Mouse (Mus musculus) heart, embryonic 16.5 days (tissue): ENCODE data around the gene Tmem184b. TPM values are rescaled to one million over a fixed set of nuclear protein-coding genes. Genes with fewer than 3 reads are reported as not detected.

Source experiments
- microRNA counts: library from miRNA; unstranded; fragments of <30 nt; microRNA quantifications from one replicate; lab custom pipeline; 2016
- microRNA-seq: library from miRNA; unstranded; fragments of <30 nt; microRNA quantifications from one replicate; pipeline ENCODE4, GENCODE M21; 2017
- polyA plus RNA-seq: library from polyadenylated mRNA; unstranded; fragments of >200 nt; fragmentation: Nextera tagmentation; extraction: Ambion mirVana; gene quantifications from 2 replicates; pipeline ENCODE4 v1.2.1, GENCODE M21; 2015

Gene Tmem184b
- polyA plus RNA-seq, 1 experiment from 2014 or later: 71.7 TPM

MicroRNAs within 50 kb of the gene (microRNA counts, 519-probe panel; counts per million panel counts)
- microRNA mmu-miR-1943 (lab: Ali Mortazavi, UCI): 2,233 counts per million, percentile 37 among the panel's probes with 10 or more counts

Small RNA genes within 50 kb of the gene (microRNA-seq; reads per million reads assigned to microRNA genes)
- gene Mir1943: 3.3 reads per million, percentile 12 among the genes with 10 or more reads in this experiment

Other genes starting within 250 kb of the Tmem184b start
- gene Sox10, start 238.3 kb downstream of the Tmem184b start, polyA plus RNA-seq: 0.39 and 0.59 TPM in 2 replicates
- 36.5 and 37.9 TPM in 2 replicates for gene Pick1, start 174.4 kb downstream of the Tmem184b start, polyA plus RNA-seq
- 0.63 and 0.67 TPM in 2 replicates for gene Gm49486, start 174.2 kb downstream of the Tmem184b start, polyA plus RNA-seq
- 0.47 and 0.95 TPM in 2 replicates for gene Slc16a8, start 148.8 kb downstream of the Tmem184b start, polyA plus RNA-seq
- gene Baiap2l2, start 118.0 kb downstream of the Tmem184b start, polyA plus RNA-seq: 14.2 and 17.3 TPM in 2 replicates
- 12.1 and 13.7 TPM in 2 replicates for gene Pla2g6, start 75.2 kb downstream of the Tmem184b start, polyA plus RNA-seq
- 3.9 and 4.1 TPM in 2 replicates for gene Maff, start 56.9 kb downstream of the Tmem184b start, polyA plus RNA-seq
- gene Csnk1e, start 52.0 kb upstream of the Tmem184b start, polyA plus RNA-seq: 54.0 and 70.2 TPM in 2 replicates
- 0.22 and 0.44 TPM in 2 replicates for gene Kcnj4, start 101.7 kb upstream of the Tmem184b start, polyA plus RNA-seq
- gene Kdelr3, start 112.8 kb upstream of the Tmem184b start, polyA plus RNA-seq: 69.2 and 69.8 TPM in 2 replicates
- 30.8 and 30.9 TPM in 2 replicates for gene Ddx17, start 143.2 kb upstream of the Tmem184b start, polyA plus RNA-seq
- gene Dmc1, start 201.5 kb upstream of the Tmem184b start, polyA plus RNA-seq: 1.3 and 1.4 TPM in 2 replicates